Mouse (Mus musculus): ENCODE measurements around the gene Olfr1034. TPM values are rescaled to one million over a fixed set of nuclear protein-coding genes. Genes with fewer than 3 reads are reported as not detected.

The Olfr1034 gene
- polyA plus RNA-seq, 1 experiment from 2014 or later = not detected

Other genes starting within 250 kb of the Olfr1034 start
- not detected in 2 replicates for gene Olfr1016, start 243.3 kb upstream of the Olfr1034 start, polyA plus RNA-seq (2015; fragmentation: Nextera tagmentation; extraction: Ambion mirVana)
- gene Olfr1018, start 227.4 kb upstream of the Olfr1034 start, polyA plus RNA-seq (2015; fragmentation: Nextera tagmentation; extraction: Ambion mirVana) = not detected in 2 replicates
- not detected in 2 replicates for gene Olfr1019, start 200.4 kb upstream of the Olfr1034 start, polyA plus RNA-seq (2015; fragmentation: Nextera tagmentation; extraction: Ambion mirVana)
- gene Olfr1020, start 198.8 kb upstream of the Olfr1034 start, polyA plus RNA-seq (2015; fragmentation: Nextera tagmentation; extraction: Ambion mirVana) = not detected in 2 replicates
- not detected in 2 replicates for gene Olfr1022, start 177.3 kb upstream of the Olfr1034 start, polyA plus RNA-seq (2015; fragmentation: Nextera tagmentation; extraction: Ambion mirVana)
- gene Olfr1023, start 160.2 kb upstream of the Olfr1034 start, polyA plus RNA-seq (2015; fragmentation: Nextera tagmentation; extraction: Ambion mirVana) = not detected in 2 replicates
- not detected in 2 replicates for gene Olfr1024, start 140.8 kb upstream of the Olfr1034 start, polyA plus RNA-seq (2015; fragmentation: Nextera tagmentation; extraction: Ambion mirVana)
- not detected in 2 replicates for gene Olfr1025-ps1, start 130.7 kb upstream of the Olfr1034 start, polyA plus RNA-seq (2015; fragmentation: Nextera tagmentation; extraction: Ambion mirVana)
- not detected in 2 replicates for gene Olfr1026, start 124.3 kb upstream of the Olfr1034 start, polyA plus RNA-seq (2015; fragmentation: Nextera tagmentation; extraction: Ambion mirVana)
- gene Olfr1028, start 95.4 kb upstream of the Olfr1034 start, polyA plus RNA-seq (2015; fragmentation: Nextera tagmentation; extraction: Ambion mirVana) = not detected in 2 replicates
- not detected in 2 replicates for gene Olfr1029, start 72.0 kb upstream of the Olfr1034 start, polyA plus RNA-seq (2015; fragmentation: Nextera tagmentation; extraction: Ambion mirVana)
- gene Olfr1030, start 66.6 kb upstream of the Olfr1034 start, polyA plus RNA-seq (2015; fragmentation: Nextera tagmentation; extraction: Ambion mirVana) = not detected in 2 replicates
- gene Olfr1031, start 55.6 kb upstream of the Olfr1034 start, polyA plus RNA-seq (2015; fragmentation: Nextera tagmentation; extraction: Ambion mirVana) = not detected in 2 replicates
- gene Olfr1032, start 40.3 kb upstream of the Olfr1034 start, polyA plus RNA-seq (2015; fragmentation: Nextera tagmentation; extraction: Ambion mirVana) = not detected in 2 replicates
- gene Olfr1033, start 25.2 kb upstream of the Olfr1034 start, polyA plus RNA-seq (2015; fragmentation: Nextera tagmentation; extraction: Ambion mirVana) = 2.2 and 2.3 TPM in 2 replicates
- not detected in 2 replicates for gene Olfr1036, start 28.1 kb downstream of the Olfr1034 start, polyA plus RNA-seq (2015; fragmentation: Nextera tagmentation; extraction: Ambion mirVana)
- gene Olfr1037, start 41.5 kb downstream of the Olfr1034 start, polyA plus RNA-seq (2015; fragmentation: Nextera tagmentation; extraction: Ambion mirVana) = not detected in 2 replicates
- not detected in 2 replicates for gene Olfr1039, start 90.1 kb downstream of the Olfr1034 start, polyA plus RNA-seq (2015; fragmentation: Nextera tagmentation; extraction: Ambion mirVana)
- not detected in 2 replicates for gene Olfr1040, start 100.9 kb downstream of the Olfr1034 start, polyA plus RNA-seq (2015; fragmentation: Nextera tagmentation; extraction: Ambion mirVana)
- not detected in 2 replicates for gene Olfr1042, start 116.0 kb downstream of the Olfr1034 start, polyA plus RNA-seq (2015; fragmentation: Nextera tagmentation; extraction: Ambion mirVana)
- not detected in 2 replicates for gene Olfr1043, start 121.7 kb downstream of the Olfr1034 start, polyA plus RNA-seq (2015; fragmentation: Nextera tagmentation; extraction: Ambion mirVana)
- not detected in 2 replicates for gene Olfr1044, start 132.0 kb downstream of the Olfr1034 start, polyA plus RNA-seq (2015; fragmentation: Nextera tagmentation; extraction: Ambion mirVana)
- gene Olfr52, start 139.8 kb downstream of the Olfr1034 start, polyA plus RNA-seq (2015; fragmentation: Nextera tagmentation; extraction: Ambion mirVana) = not detected in 2 replicates
- gene Olfr1045, start 157.1 kb downstream of the Olfr1034 start, polyA plus RNA-seq (2015; fragmentation: Nextera tagmentation; extraction: Ambion mirVana) = not detected in 2 replicates
- gene Olfr1046, start 173.5 kb downstream of the Olfr1034 start, polyA plus RNA-seq (2015; fragmentation: Nextera tagmentation; extraction: Ambion mirVana) = not detected in 2 replicates
- not detected in 2 replicates for gene Olfr1047, start 185.5 kb downstream of the Olfr1034 start, polyA plus RNA-seq (2015; fragmentation: Nextera tagmentation; extraction: Ambion mirVana)
- gene Olfr1048, start 194.4 kb downstream of the Olfr1034 start, polyA plus RNA-seq (2015; fragmentation: Nextera tagmentation; extraction: Ambion mirVana) = not detected in 2 replicates
- gene Olfr1049, start 212.5 kb downstream of the Olfr1034 start, polyA plus RNA-seq (2015; fragmentation: Nextera tagmentation; extraction: Ambion mirVana) = not detected in 2 replicates
- not detected in 2 replicates for gene Olfr1051, start 233.2 kb downstream of the Olfr1034 start, polyA plus RNA-seq (2015; fragmentation: Nextera tagmentation; extraction: Ambion mirVana)
- not detected in 2 replicates for gene Olfr1052, start 246.6 kb downstream of the Olfr1034 start, polyA plus RNA-seq (2015; fragmentation: Nextera tagmentation; extraction: Ambion mirVana)

All from heart, embryonic 13.5 days (tissue).